Mouse (Mus musculus) intestine, embryonic 14.5 days (tissue): Measurements from ENCODE around the gene Gm20538. TPM values are rescaled to one million over a fixed set of nuclear protein-coding genes. Genes with fewer than 3 reads are reported as not detected.

Source experiments
- ATAC-seq: fragments of 200-750 bp; cut with Nextera tagmentation; replicated peaks from 2 replicates; pipeline ENCODE4 v1.8.0; 2017; ENCODE audit warnings: low read depth, moderate number of reproducible peaks, moderate TSS enrichment, moderate library complexity; ENCODE audit not compliant: low FRiP score, low TSS enrichment
- DNase-seq: peaks from one replicate; pipeline ENCODE4 v3.0.0-alpha.2; 2018; ENCODE audit warnings: low spot score
- H3K27ac ChIP-seq: fragments of 300-500 bp; sonication (generic); 2 replicates; pipeline ENCODE4 v1.5.1; 2014; ENCODE audit warnings: low read depth, mild to moderate bottlenecking, control low read depth
- H3K27me3 ChIP-seq: fragments of 300-500 bp; sonication (generic); replicated peaks from 2 replicates; pipeline ENCODE4 v1.6.1; 2014; ENCODE audit warnings: low read length, control low read depth; ENCODE audit not compliant: control insufficient read depth, insufficient read depth
- H3K36me3 ChIP-seq: fragments of 300-500 bp; sonication (generic); 2 replicates; pipeline ENCODE4 v1.6.1; 2014; ENCODE audit warnings: low read length, control low read depth; ENCODE audit not compliant: control insufficient read depth, insufficient read depth
- H3K4me1 ChIP-seq: fragments of 300-500 bp; sonication (generic); replicated peaks from 2 replicates; pipeline ENCODE4 v1.6.1; 2014; ENCODE audit warnings: low read length, control low read depth, mixed read lengths; ENCODE audit not compliant: control insufficient read depth, insufficient read depth
- H3K4me2 ChIP-seq: fragments of 300-500 bp; sonication (generic); 2 replicates; pipeline ENCODE4 v1.6.1; 2014; ENCODE audit warnings: low read length
- H3K4me3 ChIP-seq: fragments of 300-500 bp; sonication (generic); 2 replicates; pipeline ENCODE4 v1.5.1; 2014; ENCODE audit warnings: low read depth, low read length, control low read depth, mixed read lengths
- H3K9ac ChIP-seq: fragments of 300-500 bp; sonication (generic); 2 replicates; pipeline ENCODE4 v1.6.1; 2014; ENCODE audit warnings: mild to moderate bottlenecking, low read length
- H3K9me3 ChIP-seq: fragments of 300-500 bp; sonication (generic); 2 replicates; pipeline ENCODE4 v1.6.1; 2016; ENCODE audit warnings: low read length, control low read depth; ENCODE audit not compliant: control insufficient read depth
- WGBS: fragments of 180-500 bp; shearing (Covaris S2); extraction: QIAGEN DNeasy Blood & Tissue Kit; methylation state at CpG from one replicate; pipeline ENCODE4 v1.1.7; 2014; 5-methylcytosine and 5-hydroxymethylcytosine counted together
- polyA plus RNA-seq: library from polyadenylated mRNA; unstranded; fragments of >200 nt; fragmentation: Nextera tagmentation; extraction: Ambion mirVana; gene quantifications from 2 replicates; pipeline ENCODE4 v1.2.1, GENCODE M21; 2014

Gm20538 gene
- polyA plus RNA-seq, 1 experiment from 2014 or later: not detected

- ATAC-seq: no peak
- peaks cover 16% of the 10 kb centered on the region for H3K4me1 ChIP-seq
- no peak overlapping the region for H3K4me3 ChIP-seq
- peaks cover 9% of the 10 kb centered on the region for H3K27me3 ChIP-seq
- 67% methylated on average over 12 of the region's 12 CpGs for WGBS
- no peaks in the 10 kb centered on the region for H3K9me3 ChIP-seq
- H3K4me2 ChIP-seq: no peak overlapping the region
- H3K27ac ChIP-seq: no peak overlapping the region
- no peaks in the 10 kb centered on the region for H3K36me3 ChIP-seq
- DNase-seq: no peak
- no peak overlapping the region for H3K9ac ChIP-seq
These were observed 34.4 kb downstream of the Gm20538 start for GRCm38 (mm10) chr19:44517996-44518768.

GRCm38 (mm10) chr19:44515769-44516168 lies 36.9 kb downstream of the Gm20538 start:
- Histone ChIP-seq H3K4me3 (no peak overlapping the region), H3K36me3 (no peaks in the 10 kb centered on the region), H3K9me3 (no peaks in the 10 kb centered on the region), H3K4me2 (no peak overlapping the region), H3K4me1 (peaks cover 16% of the 10 kb centered on the region), H3K27ac (no peak overlapping the region), H3K9ac (no peak overlapping the region), H3K27me3 (peaks cover 33% of the 10 kb centered on the region)
- no peak for DNase-seq
- ATAC-seq: no peak
- 58% methylated on average over 6 of the region's 6 CpGs for WGBS

GRCm38 (mm10) chr19:44514521-44515451 lies 37.8 kb downstream of the Gm20538 start:
- WGBS: 23% methylated on average over 14 of the region's 14 CpGs
- H3K9ac ChIP-seq: no peak overlapping the region
- ATAC-seq (no peak), DNase-seq (no peak)
- peaks cover 16% of the 10 kb centered on the region for H3K4me1 ChIP-seq
- peak overlapping the region; percentile 57; the same call in 1 of the 2 replicates for H3K27ac ChIP-seq
- no peak overlapping the region for H3K4me3 ChIP-seq
- H3K36me3 ChIP-seq: no peaks in the 10 kb centered on the region
- H3K27me3 ChIP-seq: peaks cover 43% of the 10 kb centered on the region
- no peak overlapping the region; the same call in 1 of the 2 replicates for H3K4me2 ChIP-seq
- H3K9me3 ChIP-seq: no peaks in the 10 kb centered on the region

- H3K27ac ChIP-seq: no peak overlapping the region
- H3K36me3 ChIP-seq: no peaks in the 10 kb centered on the region
- DNase-seq (no peak), ATAC-seq (no peak)
- H3K4me1 ChIP-seq: peaks cover 12% of the 10 kb centered on the region
- no peak overlapping the region; the same call in 1 of the 2 replicates for H3K4me2 ChIP-seq
- H3K27me3 ChIP-seq: peaks cover 49% of the 10 kb centered on the region
- 34% methylated on average over 7 of the region's 7 CpGs for whole genome bisulfite sequencing
- H3K4me3 ChIP-seq: no peak overlapping the region
- no peaks in the 10 kb centered on the region for H3K9me3 ChIP-seq
- no peak overlapping the region for H3K9ac ChIP-seq
These were observed 38.6 kb downstream of the Gm20538 start for GRCm38 (mm10) chr19:44513921-44514482.

GRCm38 (mm10) chr19:44513054-44513833 lies 39.4 kb downstream of the Gm20538 start:
- H3K27me3 ChIP-seq: peaks cover 54% of the 10 kb centered on the region
- peaks cover 9% of the 10 kb centered on the region; the same call in 1 of the 2 replicates for H3K4me1 ChIP-seq
- no peak overlapping the region for H3K27ac ChIP-seq
- ATAC-seq (no peak), DNase-seq (no peak)
- no peak overlapping the region for H3K9ac ChIP-seq
- no peaks in the 10 kb centered on the region for H3K36me3 ChIP-seq
- no peaks in the 10 kb centered on the region for H3K9me3 ChIP-seq
- no peak overlapping the region for H3K4me2 ChIP-seq
- 40% methylated on average over 11 of the region's 11 CpGs for WGBS
- no peak overlapping the region for H3K4me3 ChIP-seq

GRCm38 (mm10) chr19:44512601-44513000 lies 40.0 kb downstream of the Gm20538 start:
- WGBS: 38% methylated on average over 5 of the region's 5 CpGs
- Histone ChIP-seq H3K27ac (no peak overlapping the region), H3K36me3 (no peaks in the 10 kb centered on the region), H3K9ac (no peak overlapping the region), H3K27me3 (peaks cover 57% of the 10 kb centered on the region), H3K4me1 (peaks cover 9% of the 10 kb centered on the region; the same call in 1 of the 2 replicates), H3K4me3 (no peak overlapping the region), H3K9me3 (no peaks in the 10 kb centered on the region), H3K4me2 (no peak overlapping the region)
- DNase-seq: no peak
- no peak for ATAC-seq

- Histone ChIP-seq H3K36me3 (no peaks in the 10 kb centered on the region), H3K9me3 (no peaks in the 10 kb centered on the region), H3K27me3 (peaks cover 57% of the 10 kb centered on the region), H3K9ac (no peak overlapping the region), H3K4me2 (peak overlapping the region; percentile 92), H3K4me3 (peak overlapping the region; percentile 48), H3K27ac (no peak overlapping the region), H3K4me1 (peaks cover 9% of the 10 kb centered on the region; the same call in 1 of the 2 replicates)
- ATAC-seq (0 out of 2 replicates have a peak, but pooled peaks have one; percentile 50), DNase-seq (peak; percentile 76)
- WGBS: 1% methylated on average over 64 of the region's 66 CpGs
These were observed 41.0 kb downstream of the Gm20538 start for GRCm38 (mm10) chr19:44511451-44512231.
